Mouse (Mus musculus): ENCODE data around the gene Fahd2a.

The Fahd2a gene

DNA sequence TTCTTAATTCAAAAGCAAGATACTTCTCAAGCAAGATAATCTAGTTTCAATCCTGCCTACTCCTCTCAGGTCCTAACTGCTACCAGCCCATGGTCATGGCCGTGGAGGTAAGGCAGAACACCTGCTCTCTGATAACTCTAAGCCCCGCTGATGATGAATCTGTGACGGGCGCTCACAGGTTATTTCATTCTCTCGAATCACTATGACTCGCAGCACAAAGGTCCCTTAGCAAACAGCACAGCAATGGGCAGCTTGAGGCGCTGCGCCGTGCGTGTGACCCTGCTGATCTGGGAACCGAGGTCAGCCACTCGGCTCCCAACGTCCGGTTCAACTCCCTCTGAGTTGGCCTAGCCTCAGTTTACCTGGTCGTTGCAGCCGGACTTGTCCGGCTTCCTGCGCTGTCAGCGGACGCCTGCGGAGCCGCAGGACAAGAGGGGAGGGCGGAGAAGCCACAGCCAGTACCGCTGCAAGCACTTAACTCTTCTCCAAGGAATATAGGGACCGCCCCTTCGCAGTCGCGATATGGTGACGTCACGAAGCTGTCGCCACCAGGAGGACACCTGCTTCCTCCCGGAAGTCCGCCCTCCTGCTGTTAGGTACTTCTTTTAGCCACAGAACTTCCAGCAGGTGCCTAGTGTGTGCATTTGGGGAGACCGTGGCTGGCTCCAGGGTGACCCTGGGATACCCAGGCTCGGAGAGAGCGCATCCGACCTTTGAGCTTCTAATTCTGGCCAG is at the start of gene Fahd2a:
Gene Fahd2a (minus strand): TSS at position 511 of the 735 bp plus-strand sequence.
- DNase-seq (ENCODE audit: low spot score in 2 of 2), result peak; percentile 82 to 86

DNA sequence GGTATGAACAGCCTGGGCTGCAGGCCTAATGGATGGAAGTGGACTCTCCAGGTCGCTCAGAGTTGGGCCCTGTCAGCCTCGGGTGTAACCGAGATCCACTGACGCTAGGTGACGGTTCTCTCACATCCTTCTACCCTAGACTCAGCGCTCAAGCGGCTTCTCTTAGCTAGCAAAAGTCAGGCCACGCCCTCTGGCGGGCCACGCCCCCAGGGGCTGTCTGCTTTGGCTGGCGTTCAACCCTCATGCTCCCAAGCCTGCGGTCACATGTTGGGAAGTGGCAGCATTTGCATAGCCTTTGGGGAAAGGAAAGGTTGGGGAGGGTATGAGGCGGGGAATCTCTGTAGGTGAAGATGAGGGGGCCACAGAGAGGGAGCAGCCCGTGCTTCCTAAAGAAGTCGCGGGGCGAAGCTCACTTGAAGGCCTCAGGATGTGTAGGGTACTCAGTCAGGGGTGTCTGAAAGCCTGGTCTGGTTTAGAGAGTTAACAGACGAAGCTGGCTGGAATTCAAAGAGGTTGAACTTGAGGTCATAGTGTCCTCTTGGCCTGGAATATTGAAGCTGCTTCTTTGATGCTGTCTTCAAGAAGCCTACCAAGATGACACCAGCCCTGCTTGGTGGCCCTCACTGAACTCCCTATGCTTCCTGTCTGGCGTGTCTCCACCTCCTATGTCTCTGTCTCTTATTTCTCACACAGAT is 40.3 kb upstream of the Fahd2a start:
- peak in 1 of 2 experiments; percentile 54 for DNase-seq (ENCODE audit: low spot score in 2 of 2)

GRCm38 (mm10) chr2:127483001-127483400 is 38.6 kb upstream of the Fahd2a start:
- DNase-seq (ENCODE audit: low spot score in 2 of 2), result no peak

DNA sequence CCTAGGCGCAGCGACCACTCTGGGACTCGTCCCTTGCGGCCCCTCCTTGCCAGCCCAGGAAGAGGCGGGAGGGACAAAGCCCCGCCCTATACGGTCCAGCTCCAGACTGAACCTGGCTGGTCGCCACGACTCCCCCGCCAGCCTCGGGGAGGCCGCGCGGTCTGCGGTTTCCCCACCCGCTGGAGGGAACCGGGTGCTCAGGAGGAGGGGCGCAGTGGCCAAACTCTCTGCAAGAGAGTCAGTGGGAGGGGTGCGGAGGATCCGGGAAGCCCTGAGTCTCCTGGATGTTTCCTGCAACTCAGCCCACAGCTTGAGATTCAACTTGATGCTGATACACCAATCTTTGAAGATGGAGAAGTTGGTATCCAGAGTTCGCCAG is 38.2 kb upstream of the Fahd2a start:
- DNase-seq (ENCODE audit: low spot score in 2 of 2), result peak in 1 of 2 experiments; percentile 54

DNA sequence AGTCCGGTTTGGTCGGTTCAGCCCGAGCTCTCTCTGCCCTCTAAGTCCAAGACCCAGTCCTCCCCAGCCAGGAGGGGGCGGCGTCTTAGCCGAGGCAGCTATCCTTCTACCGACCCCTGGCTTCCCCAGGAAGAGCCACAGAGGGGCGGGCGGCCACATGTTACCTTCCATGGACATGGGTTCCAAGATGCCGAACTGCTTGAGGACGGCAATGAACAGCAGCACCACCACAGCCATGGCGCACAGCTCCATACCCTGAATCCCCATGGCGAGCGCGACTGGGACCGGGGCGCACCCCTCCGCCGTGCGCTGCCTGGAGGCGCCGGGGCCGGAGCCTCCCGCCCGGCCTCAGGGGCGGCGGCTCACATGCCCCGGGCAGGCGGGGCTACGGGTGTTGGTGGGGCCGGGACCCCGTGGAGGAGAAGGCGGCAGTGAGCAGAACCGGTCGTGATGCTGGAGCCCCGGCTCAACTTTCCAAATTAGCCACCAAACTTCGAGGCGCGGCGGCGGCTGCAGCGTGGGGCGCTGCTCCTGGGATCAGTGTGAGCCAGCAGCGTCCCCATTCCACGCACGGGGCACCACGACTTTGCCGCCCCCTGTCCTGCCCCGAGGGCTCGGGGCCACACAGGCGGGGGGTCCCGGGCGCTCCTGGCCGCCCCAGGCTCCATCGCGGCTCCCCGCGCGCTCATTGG is 37.6 kb upstream of the Fahd2a start:
- DNase-seq (ENCODE audit: low spot score in 2 of 2), result no peak

DNA sequence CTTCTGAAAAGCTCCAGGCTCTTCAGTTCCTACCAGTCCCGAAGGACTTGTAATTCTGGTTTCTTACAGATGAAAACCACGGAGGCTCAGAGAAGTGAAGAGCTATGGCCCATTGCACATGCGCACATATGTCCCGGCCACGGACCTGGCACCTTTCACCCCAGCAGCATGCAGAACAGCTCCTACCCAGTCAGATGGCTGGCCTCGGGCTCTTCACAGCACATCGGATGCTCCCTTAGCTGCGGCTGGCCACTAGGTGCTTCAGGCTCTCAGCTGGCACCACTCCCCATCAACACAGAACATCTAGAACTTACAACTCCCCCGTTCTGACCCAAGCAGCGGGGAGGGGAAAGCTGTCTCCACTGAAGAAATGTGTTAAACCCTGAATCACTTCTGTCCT is 35.4 kb upstream of the Fahd2a start:
- no peak for DNase-seq (ENCODE audit: low spot score in 2 of 2)

DNA sequence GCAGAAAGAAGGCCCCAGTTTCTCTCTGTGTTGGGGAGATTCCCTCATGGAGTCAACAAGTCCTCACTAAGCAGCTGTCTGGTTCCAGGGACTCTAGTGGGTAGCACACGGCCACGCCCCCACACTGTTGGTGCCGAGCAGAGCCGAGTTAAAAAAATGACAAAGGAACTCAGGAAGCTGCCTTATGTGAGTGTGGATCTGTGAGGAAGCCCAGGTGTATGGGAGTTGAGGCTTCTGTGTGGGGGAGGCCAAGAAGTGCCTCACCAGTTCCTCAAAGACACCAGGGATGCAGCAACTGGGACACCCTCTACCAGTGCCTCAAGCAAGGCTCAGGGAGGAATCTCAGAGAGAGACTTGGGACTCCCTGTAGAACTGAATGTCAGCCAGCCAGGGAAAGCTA is 34.8 kb upstream of the Fahd2a start:
- no peak for DNase-seq (ENCODE audit: low spot score in 2 of 2)

GRCm38 (mm10) chr2:127472279-127472678 is 27.9 kb upstream of the Fahd2a start:
- no peak for DNase-seq (ENCODE audit: low spot score in 2 of 2)

GRCm38 (mm10) chr2:127471281-127471680 is 26.9 kb upstream of the Fahd2a start:
- DNase-seq (ENCODE audit: low spot score in 2 of 2), result no peak

DNA sequence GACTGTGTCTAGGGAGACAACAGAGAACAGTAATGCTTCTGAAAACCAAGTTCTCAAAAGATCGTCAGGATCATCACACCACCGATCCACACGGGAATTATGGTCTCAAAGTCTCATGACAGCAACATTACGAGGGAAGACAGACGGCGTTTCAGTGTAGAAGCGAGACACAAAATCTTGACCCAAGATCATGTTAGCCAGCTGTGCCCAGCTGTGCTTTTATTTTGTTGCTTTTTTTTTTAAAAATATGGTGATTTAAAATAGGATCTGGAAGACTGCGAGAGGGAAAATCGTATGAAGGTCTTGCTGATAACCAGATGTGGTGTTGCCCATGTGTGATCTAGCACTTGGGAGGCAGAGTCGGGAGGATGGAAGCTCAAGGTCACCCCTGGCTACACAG is 26.3 kb upstream of the Fahd2a start:
- no peak for DNase-seq (ENCODE audit: low spot score in 2 of 2)

DNA sequence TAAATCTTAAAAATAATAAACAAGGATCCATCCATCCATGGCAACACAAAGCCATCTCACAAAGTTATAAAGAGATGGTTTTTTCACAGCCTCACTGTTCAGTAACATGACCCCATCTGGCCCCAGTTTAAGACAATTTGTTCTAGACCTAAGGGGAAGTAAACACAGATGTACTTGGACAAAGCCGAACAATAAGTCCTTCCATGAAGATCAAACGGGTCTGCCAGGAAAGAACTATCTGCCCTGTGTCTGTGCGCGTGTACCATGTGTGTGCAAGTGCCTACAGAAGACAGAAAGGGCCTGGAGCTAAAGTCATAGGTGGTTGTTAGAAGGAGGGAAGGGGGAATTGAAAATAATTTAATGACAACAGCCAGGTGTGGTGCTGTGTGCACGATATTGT is 25.8 kb upstream of the Fahd2a start:
- no peak for DNase-seq (ENCODE audit: low spot score in 2 of 2)

DNA sequence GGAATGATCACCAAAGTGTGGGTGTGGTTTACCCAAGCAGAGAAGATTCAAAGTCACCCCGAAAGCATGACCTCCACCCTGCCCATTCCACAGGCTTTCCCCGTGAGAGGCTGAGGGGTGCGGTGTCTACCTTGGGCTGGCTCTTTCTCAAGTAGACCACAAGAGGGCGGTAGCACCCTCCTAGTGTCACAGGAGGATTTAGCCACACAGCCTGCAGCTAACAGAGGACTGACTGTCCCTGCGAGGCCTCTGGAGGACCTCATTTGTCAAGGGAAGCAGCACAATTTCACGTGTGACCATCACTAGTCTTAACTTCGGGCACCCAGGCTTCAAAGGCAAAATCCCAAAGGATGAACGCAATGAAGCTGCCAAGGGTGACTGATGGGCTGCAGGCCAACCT is 17.9 kb upstream of the Fahd2a start:
- peak in 1 of 2 experiments; percentile 62 for DNase-seq (ENCODE audit: low spot score in 2 of 2)

GRCm38 (mm10) chr2:127461351-127461750 is 17.0 kb upstream of the Fahd2a start:
- DNase-seq (ENCODE audit: low spot score in 2 of 2), result no peak

GRCm38 (mm10) chr2:127459341-127459740 is 15.0 kb upstream of the Fahd2a start:
- DNase-seq (ENCODE audit: low spot score in 2 of 2), result no peak

DNA sequence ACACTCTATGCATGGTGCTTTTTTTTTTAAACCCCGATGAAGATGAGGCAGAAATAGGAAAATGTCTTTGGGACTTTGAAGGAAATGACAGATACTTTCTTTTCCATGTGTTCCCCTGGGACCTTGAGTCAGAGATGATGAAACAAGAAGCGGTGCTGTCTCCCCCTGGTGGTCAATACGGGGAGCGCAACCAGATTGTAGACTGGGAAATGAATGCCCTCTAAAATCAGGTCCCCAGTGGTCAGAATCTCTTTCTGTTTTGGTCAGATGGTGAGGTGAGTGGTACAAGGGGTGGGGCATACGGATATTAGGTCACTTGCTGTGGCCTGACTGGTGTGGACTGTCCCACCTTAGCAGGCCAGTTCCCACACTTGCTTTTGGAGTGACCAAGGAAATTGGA is 9.4 kb upstream of the Fahd2a start:
- DNase-seq (ENCODE audit: low spot score in 2 of 2), result peak in 1 of 2 experiments; percentile 64

GRCm38 (mm10) chr2:127453141-127453540 is 8.8 kb upstream of the Fahd2a start:
- no peak for DNase-seq (ENCODE audit: low spot score in 2 of 2)

- no peak for DNase-seq (ENCODE audit: low spot score in 2 of 2)
Measured at GRCm38 (mm10) chr2:127451748-127452147, 7.4 kb upstream of the Fahd2a start.

DNA sequence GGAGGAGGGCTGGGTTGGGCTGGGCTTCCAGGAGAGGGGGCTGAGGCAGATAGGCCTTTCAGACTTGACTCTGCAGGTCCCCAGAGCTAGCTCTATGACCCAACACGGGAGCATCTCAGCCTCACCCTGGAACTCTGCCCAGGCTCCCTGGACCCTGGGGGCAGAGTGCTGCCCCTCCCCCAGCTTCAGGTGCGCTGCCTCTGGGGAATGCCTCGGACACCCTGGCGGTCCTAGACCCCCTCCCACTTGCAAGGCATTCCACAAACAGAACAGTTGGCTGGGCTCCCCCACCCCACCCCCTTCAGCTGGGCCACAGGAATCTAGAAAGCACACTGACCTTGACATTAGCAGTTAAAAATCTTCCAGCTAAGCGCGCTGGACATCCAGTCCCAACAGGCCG is 5.3 kb upstream of the Fahd2a start:
- no peak for DNase-seq (ENCODE audit: low spot score in 2 of 2)

GRCm38 (mm10) chr2:127446847-127447246 is 2.5 kb upstream of the Fahd2a start:
- DNase-seq (ENCODE audit: low spot score in 2 of 2), result no peak

DNA sequence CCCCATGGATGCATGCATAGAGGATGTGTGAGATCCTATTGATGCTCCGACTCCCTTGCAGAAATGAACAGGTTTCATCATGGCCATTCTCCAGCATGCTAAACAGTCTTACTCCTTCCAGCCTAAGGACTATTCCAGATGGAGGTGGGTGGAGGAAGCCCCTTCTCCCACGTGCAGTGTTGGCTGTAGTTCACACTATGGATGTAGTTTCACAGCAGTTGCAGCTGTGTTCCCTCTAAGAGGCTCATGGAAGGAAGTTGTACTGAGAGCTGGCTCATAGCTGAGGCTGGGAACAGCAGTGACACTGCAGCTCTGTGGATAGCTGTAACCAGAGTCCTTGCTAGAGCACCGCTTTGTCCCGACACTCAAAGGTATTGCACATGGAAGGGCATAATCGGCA is 6.7 kb downstream of the Fahd2a start:
- no peak for DNase-seq (ENCODE audit: low spot score in 2 of 2)

- no peak for DNase-seq (ENCODE audit: low spot score in 2 of 2)
Measured at GRCm38 (mm10) chr2:127435554-127435953, 8.8 kb downstream of the Fahd2a start.

DNA sequence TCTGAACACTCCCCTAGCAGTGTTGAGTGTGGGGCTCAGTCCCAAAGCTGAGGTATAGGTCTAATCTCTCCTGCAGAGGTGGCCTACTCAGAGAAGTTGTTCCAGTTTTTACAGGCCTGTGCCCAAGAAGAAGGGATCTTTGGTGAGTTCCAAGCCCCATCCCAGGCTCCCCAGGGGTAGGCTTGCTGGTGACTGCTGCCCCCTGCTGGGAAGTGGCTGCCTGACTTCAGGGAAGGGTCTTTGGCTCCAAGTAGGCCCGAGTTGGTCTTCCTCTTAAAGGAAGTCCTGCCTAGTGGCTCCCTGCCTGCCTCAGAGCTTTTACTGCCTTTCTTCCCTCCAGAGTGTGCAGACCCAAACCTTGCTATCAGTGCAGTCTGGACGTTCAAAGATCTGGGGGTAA is 9.2 kb downstream of the Fahd2a start:
- DNase-seq (ENCODE audit: low spot score in 2 of 2), result no peak
